Mouse (Mus musculus) stomach, postnatal 0 days (tissue): Measurements from ENCODE around the gene Spint5.

Source experiments
- CTCF ChIP-seq: IDR thresholded peaks from 2 replicates; pipeline ENCODE4 v1.5.1; 2016; ENCODE audit warnings: antibody characterized with exemption, low read depth, mild to moderate bottlenecking, moderate library complexity
- EP300 ChIP-seq: optimal IDR thresholded peaks from 2 replicates; pipeline ENCODE3; 2016; ENCODE audit warnings: antibody characterized with exemption

- TF ChIP-seq CTCF (no peak), EP300 (no peak)
These were observed 47.5 kb downstream of the Spint5 start for GRCm38 (mm10) chr2:164762593-164762992.
